Mouse (Mus musculus) embryonic facial prominence, embryonic 12.5 days (tissue): ENCODE measurements around the gene Cadps. TPM values are rescaled to one million over a fixed set of nuclear protein-coding genes. Genes with fewer than 3 reads are reported as not detected.

Experiments used
- ATAC-seq: fragments of 200-750 bp; cut with Nextera tagmentation; 2 replicates; pipeline ENCODE4 v1.8.0; 2017; ENCODE audit not compliant: insufficient number of reproducible peaks, insufficient read depth, low FRiP score, low TSS enrichment
- H3K27ac ChIP-seq: fragments of 300-500 bp; sonication (generic); 2 replicates; pipeline ENCODE4 v1.5.1; 2016; ENCODE audit warnings: mild to moderate bottlenecking
- H3K27me3 ChIP-seq: fragments of 300-500 bp; sonication (generic); 2 replicates; pipeline ENCODE4 v1.6.1; 2016; ENCODE audit warnings: mild to moderate bottlenecking, moderate library complexity
- H3K36me3 ChIP-seq: fragments of 300-500 bp; sonication (generic); 2 replicates; pipeline ENCODE4 v1.6.1; 2016; ENCODE audit warnings: mild to moderate bottlenecking
- H3K4me1 ChIP-seq: fragments of 300-500 bp; sonication (generic); 2 replicates; pipeline ENCODE4 v1.6.1; 2016
- H3K4me2 ChIP-seq: fragments of 300-500 bp; sonication (generic); replicated peaks from 2 replicates; pipeline ENCODE4 v1.6.1; 2016; ENCODE audit warnings: mild to moderate bottlenecking, moderate library complexity
- H3K4me3 ChIP-seq: fragments of 300-500 bp; sonication (generic); 2 replicates; pipeline ENCODE4 v1.5.1; 2016; ENCODE audit warnings: mild to moderate bottlenecking
- H3K9ac ChIP-seq: fragments of 300-500 bp; sonication (generic); 2 replicates; pipeline ENCODE4 v1.6.1; 2016; ENCODE audit warnings: mild to moderate bottlenecking, moderate library complexity
- H3K9me3 ChIP-seq: fragments of 300-500 bp; sonication (generic); 2 replicates; pipeline ENCODE4 v1.6.1; 2016; ENCODE audit warnings: mild to moderate bottlenecking, moderate library complexity
- WGBS: fragments of 180-500 bp; shearing (Covaris S2); methylation state at CpG from one replicate; pipeline ENCODE4 v1.1.7; 2016; 5-methylcytosine and 5-hydroxymethylcytosine counted together
- polyA plus RNA-seq: library from polyadenylated mRNA; unstranded; fragments of >200 nt; fragmentation: Nextera tagmentation; extraction: Ambion mirVana; gene quantifications from 2 replicates; pipeline ENCODE4 v1.2.1, GENCODE M21; 2016

Gene Cadps
- polyA plus RNA-seq, 1 experiment from 2014 or later = 2.5 TPM

GRCm38 (mm10) chr14:12722452-12723194 is 100.3 kb downstream of the Cadps start:
- ATAC-seq = no peak
- no peaks in the 10 kb centered on the region for H3K9me3 ChIP-seq
- 81% methylated on average over 1 of the region's 1 CpGs for WGBS
- no peak overlapping the region for H3K4me3 ChIP-seq
- H3K9ac ChIP-seq = no peak overlapping the region
- H3K36me3 ChIP-seq = no peaks in the 10 kb centered on the region
- no peak overlapping the region for H3K27ac ChIP-seq
- H3K4me2 ChIP-seq = no peak overlapping the region
- no peaks in the 10 kb centered on the region for H3K4me1 ChIP-seq
- H3K27me3 ChIP-seq = no peaks in the 10 kb centered on the region

- 72% methylated on average over 3 of the region's 3 CpGs for WGBS
- Histone ChIP-seq H3K27me3 (no peaks in the 10 kb centered on the region), H3K9ac (no peak overlapping the region), H3K4me2 (no peak overlapping the region), H3K36me3 (no peaks in the 10 kb centered on the region), H3K4me1 (no peaks in the 10 kb centered on the region), H3K27ac (no peak overlapping the region), H3K4me3 (no peak overlapping the region), H3K9me3 (no peaks in the 10 kb centered on the region)
- no peak for ATAC-seq
Measured at GRCm38 (mm10) chr14:12718766-12719165, 104.1 kb downstream of the Cadps start.

GRCm38 (mm10) chr14:12715906-12716659 is 106.8 kb downstream of the Cadps start:
- Histone ChIP-seq H3K4me2 (no peak overlapping the region), H3K9ac (no peak overlapping the region), H3K4me3 (no peak overlapping the region), H3K27ac (no peak overlapping the region), H3K27me3 (no peaks in the 10 kb centered on the region), H3K4me1 (no peaks in the 10 kb centered on the region), H3K9me3 (no peaks in the 10 kb centered on the region), H3K36me3 (no peaks in the 10 kb centered on the region)
- ATAC-seq = no peak
- WGBS = 62% methylated on average over 2 of the region's 2 CpGs

- 83% methylated on average over 3 of the region's 3 CpGs for WGBS
- Histone ChIP-seq H3K27me3 (no peaks in the 10 kb centered on the region), H3K36me3 (no peaks in the 10 kb centered on the region), H3K9me3 (no peaks in the 10 kb centered on the region), H3K4me1 (no peaks in the 10 kb centered on the region), H3K4me3 (no peak overlapping the region), H3K9ac (no peak overlapping the region), H3K27ac (no peak overlapping the region), H3K4me2 (no peak overlapping the region)
- ATAC-seq = no peak
Measured at GRCm38 (mm10) chr14:12707395-12707794, 115.5 kb downstream of the Cadps start.

GRCm38 (mm10) chr14:12704461-12704860 is 118.4 kb downstream of the Cadps start:
- WGBS = 74% methylated on average over 2 of the region's 2 CpGs
- Histone ChIP-seq H3K4me1 (no peaks in the 10 kb centered on the region), H3K4me2 (no peak overlapping the region), H3K27ac (no peak overlapping the region), H3K27me3 (no peaks in the 10 kb centered on the region), H3K4me3 (no peak overlapping the region), H3K9me3 (no peaks in the 10 kb centered on the region), H3K9ac (no peak overlapping the region), H3K36me3 (no peaks in the 10 kb centered on the region)
- no peak for ATAC-seq

GRCm38 (mm10) chr14:12690201-12690600 is 132.7 kb downstream of the Cadps start:
- no peaks in the 10 kb centered on the region for H3K27me3 ChIP-seq

GRCm38 (mm10) chr14:12685015-12685414 is 137.9 kb downstream of the Cadps start:
- Histone ChIP-seq H3K4me1 (no peaks in the 10 kb centered on the region; the same call in 1 of the 2 replicates), H3K4me2 (no peak overlapping the region), H3K36me3 (no peaks in the 10 kb centered on the region), H3K9me3 (no peaks in the 10 kb centered on the region), H3K27me3 (no peaks in the 10 kb centered on the region), H3K27ac (no peak overlapping the region), H3K4me3 (no peak overlapping the region), H3K9ac (no peak overlapping the region)
- WGBS = 76% methylated on average over 3 of the region's 3 CpGs
- ATAC-seq = no peak

More at GRCm38 (mm10) chr14:12690201-12690600, 132.7 kb downstream of the Cadps start:
- no peak overlapping the region for H3K4me2 ChIP-seq
- WGBS = 13% methylated on average over 1 of the region's 1 CpGs
- no peak overlapping the region for H3K9ac ChIP-seq
- no peaks in the 10 kb centered on the region for H3K9me3 ChIP-seq
- no peaks in the 10 kb centered on the region for H3K36me3 ChIP-seq
- no peak overlapping the region for H3K27ac ChIP-seq
- H3K4me3 ChIP-seq = no peak overlapping the region
- ATAC-seq = no peak
- H3K4me1 ChIP-seq = no peaks in the 10 kb centered on the region

GRCm38 (mm10) chr14:12680819-12681638 is 141.8 kb downstream of the Cadps start:
- Histone ChIP-seq H3K9me3 (no peaks in the 10 kb centered on the region), H3K4me1 (no peaks in the 10 kb centered on the region; the same call in 1 of the 2 replicates), H3K4me2 (no peak overlapping the region), H3K27ac (no peak overlapping the region), H3K27me3 (no peaks in the 10 kb centered on the region), H3K4me3 (no peak overlapping the region), H3K9ac (no peak overlapping the region), H3K36me3 (no peaks in the 10 kb centered on the region)
- ATAC-seq = no peak
- 68% methylated on average over 3 of the region's 3 CpGs for WGBS

GRCm38 (mm10) chr14:12661430-12661829 is 161.4 kb downstream of the Cadps start:
- H3K9ac ChIP-seq = no peak overlapping the region
- WGBS = 76% methylated on average over 2 of the region's 2 CpGs
- no peaks in the 10 kb centered on the region for H3K9me3 ChIP-seq
- H3K27ac ChIP-seq = no peak overlapping the region
- no peak for ATAC-seq
- no peaks in the 10 kb centered on the region for H3K4me1 ChIP-seq
- H3K36me3 ChIP-seq = no peaks in the 10 kb centered on the region
- no peak overlapping the region for H3K4me2 ChIP-seq
- no peak overlapping the region for H3K4me3 ChIP-seq
- no peaks in the 10 kb centered on the region for H3K27me3 ChIP-seq

- Histone ChIP-seq H3K4me3 (no peak overlapping the region), H3K27ac (no peak overlapping the region), H3K4me2 (no peak overlapping the region), H3K9me3 (no peaks in the 10 kb centered on the region), H3K27me3 (no peaks in the 10 kb centered on the region), H3K4me1 (no peaks in the 10 kb centered on the region), H3K36me3 (no peaks in the 10 kb centered on the region), H3K9ac (no peak overlapping the region)
- 79% methylated on average over 4 of the region's 4 CpGs for WGBS
- no peak for ATAC-seq
Measured at GRCm38 (mm10) chr14:12657351-12657750, 165.5 kb downstream of the Cadps start.

- Histone ChIP-seq H3K9ac (no peak overlapping the region), H3K4me3 (no peak overlapping the region), H3K27ac (no peak overlapping the region), H3K27me3 (no peaks in the 10 kb centered on the region), H3K4me1 (no peaks in the 10 kb centered on the region), H3K9me3 (no peaks in the 10 kb centered on the region), H3K4me2 (no peak overlapping the region), H3K36me3 (no peaks in the 10 kb centered on the region)
- 84% methylated on average over 6 of the region's 6 CpGs for WGBS
- no peak for ATAC-seq
Measured at GRCm38 (mm10) chr14:12642868-12643512, 179.9 kb downstream of the Cadps start.
